Mouse (Mus musculus): Measurements from ENCODE around the gene Zfp709. TPM values are rescaled to one million over a fixed set of nuclear protein-coding genes. Genes with fewer than 3 reads are reported as not detected.
"Not testable (repeated sequence)": the region's sequence is repeated elsewhere in the genome, so short reads cannot be mapped to it uniquely, and the experiment has no call there.

Gene Zfp709
- total RNA-seq, 2 experiments from 2014 or later, result 10.4 to 13.1 TPM

DNA sequence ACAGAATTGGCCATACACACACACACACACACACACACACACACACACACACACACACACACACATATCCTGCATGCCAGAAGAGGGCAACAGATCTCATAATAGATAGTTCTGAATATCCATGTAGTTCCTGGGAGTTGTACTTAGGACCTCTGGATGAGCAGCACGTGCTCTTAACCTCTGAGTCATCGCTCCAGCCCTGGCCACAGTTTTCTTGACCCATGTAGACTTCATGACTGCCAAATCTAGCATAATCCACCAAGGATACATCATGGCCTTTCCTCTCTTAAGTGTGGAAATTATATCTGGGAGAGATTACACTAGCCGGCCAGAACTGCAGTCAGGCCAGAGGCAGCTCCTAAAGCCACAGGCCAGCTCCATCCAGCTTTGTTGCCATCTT, 44.7 kb downstream of the Zfp709 start:
- DNase-seq, result no peak

DNA sequence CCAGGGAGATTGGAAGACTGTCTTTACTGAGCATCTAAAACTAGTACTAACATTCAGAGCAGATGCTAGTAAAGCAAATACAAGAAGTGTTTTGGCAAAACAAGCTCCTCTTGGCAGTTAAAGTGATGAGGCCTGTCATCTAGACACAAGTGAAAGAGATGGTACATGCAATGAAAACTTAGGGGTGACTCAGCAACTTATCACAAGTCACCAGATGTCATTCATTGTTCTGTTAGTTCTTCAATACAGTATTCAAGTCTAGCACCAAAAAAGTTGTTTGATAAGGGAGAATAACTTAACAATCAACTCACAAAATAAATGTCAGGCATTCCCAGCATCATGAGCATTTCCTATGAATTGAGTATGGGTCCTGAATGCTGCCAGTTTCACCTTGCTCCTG, 46.0 kb downstream of the Zfp709 start:
- DNase-seq, result no peak

DNA sequence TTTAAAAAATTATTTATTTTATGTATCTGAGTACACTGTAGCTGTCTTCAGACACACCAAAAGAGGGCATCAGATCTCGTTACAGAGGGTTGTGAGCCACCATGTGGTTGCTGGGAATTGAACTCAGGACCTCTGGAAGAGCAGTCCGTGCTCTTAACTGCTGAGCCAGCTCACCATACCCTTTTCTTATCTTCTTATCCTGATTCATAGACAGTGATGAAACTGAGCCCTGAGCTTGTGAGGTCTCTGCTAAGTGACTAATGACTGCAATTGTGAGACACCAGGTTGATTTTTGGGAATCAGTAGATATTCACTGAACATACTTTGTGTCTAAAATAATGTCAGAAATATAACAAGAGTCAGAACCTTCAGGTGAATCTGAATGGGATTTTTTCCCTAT, 56.2 kb downstream of the Zfp709 start:
- not testable (repeated sequence) for DNase-seq

DNA sequence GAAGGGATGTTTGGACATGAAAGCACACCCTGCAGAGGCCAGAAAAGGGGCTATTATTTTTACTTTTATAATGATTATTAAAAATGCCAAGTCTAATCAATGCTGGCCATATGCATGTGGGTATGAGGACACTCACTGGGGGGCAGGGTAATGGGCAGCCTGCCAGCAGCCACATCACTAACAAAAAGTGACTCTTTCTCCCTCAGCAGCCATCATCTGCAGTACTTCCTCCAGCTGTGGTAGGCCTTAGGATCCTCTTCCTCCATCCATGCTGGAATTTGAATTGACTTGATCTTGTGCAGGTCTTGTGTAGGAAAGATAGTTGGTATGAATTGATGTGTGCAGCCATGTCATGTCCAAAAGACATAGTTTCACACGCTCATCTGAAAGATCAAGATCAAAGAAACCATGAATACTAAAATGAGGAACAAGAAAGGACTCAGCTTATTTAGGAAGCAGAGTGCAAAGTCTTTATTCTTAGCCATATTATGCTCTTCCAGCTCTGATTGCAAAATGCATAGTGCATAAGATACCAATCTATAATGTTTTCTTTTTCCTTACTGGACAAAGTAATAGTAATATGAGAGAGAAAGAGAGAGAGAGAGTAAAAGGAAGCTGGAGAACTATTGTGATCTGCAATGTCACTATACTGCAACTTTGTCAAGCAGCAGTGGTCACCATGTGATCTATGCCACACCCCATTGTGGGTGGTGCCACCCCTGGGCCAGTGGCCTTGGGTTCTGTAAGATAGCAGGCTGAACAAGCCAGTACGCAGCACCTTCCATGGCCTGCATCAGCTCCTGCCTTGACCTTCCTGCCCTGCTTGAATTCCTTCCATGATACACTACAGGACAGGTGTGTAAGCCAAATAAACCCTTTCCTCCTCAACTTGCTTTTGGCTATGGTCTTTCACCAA, 58.7 kb downstream of the Zfp709 start:
- DNase-seq, result no peak

DNA sequence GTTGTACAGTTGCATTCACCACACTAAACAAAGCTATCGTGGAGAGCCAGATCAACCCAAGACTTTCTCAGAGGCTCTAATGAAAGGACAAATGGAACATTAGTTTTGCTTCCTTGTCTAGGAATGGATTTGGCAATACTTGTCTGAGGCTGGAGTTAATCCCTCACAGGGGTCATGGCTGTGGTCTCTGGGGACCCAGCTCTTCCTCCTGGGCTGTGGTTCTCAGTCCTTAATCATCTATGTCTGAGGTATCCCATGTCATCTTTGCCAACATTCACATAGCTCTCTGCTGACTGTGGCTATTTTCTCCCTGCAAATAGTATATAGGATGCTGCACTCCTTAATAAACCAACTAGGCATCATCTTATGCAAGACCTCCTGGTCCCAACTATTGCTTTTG, 60.0 kb downstream of the Zfp709 start:
- DNase-seq, result no peak

Other genes starting within 250 kb of the Zfp709 start
- 100 to 1,000 TPM; 268 to 288 TPM for gene Unc13a, start 210.3 kb upstream of the Zfp709 start, total RNA-seq (2021)
- 1 to 10 TPM; 5.2 TPM for gene Jak3, start 205.7 kb upstream of the Zfp709 start, total RNA-seq (2021)
- 1 to 10 TPM in 1 of 2 experiments, not detected in 1; 3.6 TPM for gene Insl3, start 192.8 kb upstream of the Zfp709 start, total RNA-seq (2021)
- under 1 TPM; 0.40 to 0.91 TPM for gene B3gnt3, start 180.2 kb upstream of the Zfp709 start, total RNA-seq (2021)
- gene Fcho1, start 156.3 kb upstream of the Zfp709 start, total RNA-seq (2021), result 100 to 1,000 TPM; 103 to 114 TPM
- 10 to 100 TPM; 15.7 to 17.0 TPM for gene Zfp882, start 26.6 kb downstream of the Zfp709 start, total RNA-seq (2021)
- 10 to 100 TPM; 27.4 to 28.8 TPM for gene Zfp617, start 26.6 kb downstream of the Zfp709 start, total RNA-seq (2021)
- 10 to 100 TPM; 18.3 to 21.7 TPM for gene Zfp961, start 69.0 kb downstream of the Zfp709 start, total RNA-seq (2021)
- gene Cyp4f18, start 127.6 kb downstream of the Zfp709 start, total RNA-seq (2021), result not detected
- not detected for gene Olfr372, start 159.2 kb downstream of the Zfp709 start, total RNA-seq (2021)
- gene Olfr373, start 201.2 kb downstream of the Zfp709 start, total RNA-seq (2021), result not detected
- gene Olfr374, start 225.0 kb downstream of the Zfp709 start, total RNA-seq (2021), result not detected